Mouse (Mus musculus) heart, adult 2 months (tissue): ENCODE data around the gene Fgd3. TPM values are rescaled to one million over a fixed set of nuclear protein-coding genes. Genes with fewer than 3 reads are reported as not detected.

ENCODE experiments used
- DNase-seq, 2 experiments: peaks; one replicate each; pipeline ENCODE4 v3.0.0; 2021
- H3K27ac ChIP-seq: fragments of 200-600 bp; 2 replicates; pipeline ENCODE4 v1.8.1; 2022
- H3K27me3 ChIP-seq: fragments of 200-500 bp; 2 replicates; pipeline ENCODE4 v1.6.1; 2012; ENCODE audit warnings: mild to moderate bottlenecking, low read length, inconsistent platforms, mixed read lengths; ENCODE audit not compliant: control insufficient read depth, insufficient read depth
- H3K36me3 ChIP-seq: fragments of 200-500 bp; 2 replicates; pipeline ENCODE4 v1.6.1; 2012; ENCODE audit warnings: low read length, inconsistent platforms; ENCODE audit not compliant: control insufficient read depth, insufficient read depth
- H3K4me1 ChIP-seq: fragments of 200-500 bp; 2 replicates; pipeline ENCODE4 v1.6.1; 2011; ENCODE audit warnings: low read length; ENCODE audit not compliant: control insufficient read depth, insufficient read depth
- H3K4me3 ChIP-seq: fragments of 200-600 bp; 2 replicates; pipeline ENCODE4 v1.8.1; 2022
- H3K79me2 ChIP-seq: fragments of 200-500 bp; replicated peaks from 2 replicates; pipeline ENCODE4 v1.6.1; 2012; ENCODE audit warnings: mild to moderate bottlenecking, inconsistent platforms, low read length, moderate library complexity, mixed read lengths; ENCODE audit not compliant: control insufficient read depth, insufficient read depth
- H3K9ac ChIP-seq: fragments of 200-500 bp; 2 replicates; pipeline ENCODE4 v1.6.1; 2012; ENCODE audit warnings: low read depth, mild to moderate bottlenecking, control low read depth, inconsistent platforms, low read length, mixed read lengths
- CTCF ChIP-seq: fragments of 200-600 bp; IDR thresholded peaks from 2 replicates; pipeline ENCODE4 v1.8.1; 2022; ENCODE audit warnings: antibody characterized with exemption, mild to moderate bottlenecking, moderate library complexity
- EP300 ChIP-seq: fragments of 200-500 bp; IDR thresholded peaks from 2 replicates; pipeline ENCODE4 v1.6.1; 2011; ENCODE audit warnings: low read depth, low read length, control low read depth; ENCODE audit not compliant: insufficient read depth
- POLR2A ChIP-seq: fragments of 200-500 bp; IDR thresholded peaks from 2 replicates; pipeline ENCODE4 v1.6.1; 2011; ENCODE audit warnings: mild to moderate bottlenecking, low read depth, low read length, control low read depth; ENCODE audit not compliant: insufficient read depth
- WGBS: fragments of 180-500 bp; shearing (Covaris S2); methylation state at CpG from one replicate; pipeline ENCODE4 v1.1.7; 2018; 5-methylcytosine and 5-hydroxymethylcytosine counted together
- intact Hi-C: fragments of 180-260 bp; cut with DNase I; formaldehyde crosslinking; loops from one replicate; pipeline ENCODE4 v1.15.1; 2025
- polyA plus RNA-seq: library from polyadenylated mRNA; depleted of rRNA; stranded (reverse); fragments of >200 nt; gene quantifications from 2 replicates; pipeline ENCODE4 v1.2.3, GENCODE M21; 2012
- total RNA-seq, 2 experiments: library from RNA; stranded (reverse); gene quantifications; 2 replicates each; pipeline ENCODE4 v1.2.3; 2021

Fgd3 gene
- total and polyA plus RNA-seq, 3 experiments, result 0.96 to 1.0 (median 0.96) TPM

DNA sequence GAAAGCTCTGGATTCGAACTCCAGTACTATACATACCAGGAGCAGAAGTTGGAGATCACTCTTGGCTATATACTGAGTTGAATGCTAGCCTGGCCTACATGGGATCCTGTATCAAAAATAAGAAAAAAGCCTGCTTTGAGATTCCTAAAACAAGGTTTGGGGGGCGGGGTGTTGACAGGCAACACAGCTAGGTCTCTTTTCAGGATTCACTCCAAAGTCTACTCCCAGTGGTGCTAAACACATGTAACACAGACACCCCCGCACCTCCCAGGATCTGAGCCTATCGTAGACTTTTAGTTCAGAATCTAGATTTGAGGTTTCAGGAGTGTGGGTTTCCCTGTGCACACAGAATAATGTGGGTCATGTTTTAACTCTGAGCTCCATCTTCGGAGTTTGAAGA is 2.6 kb upstream of the Fgd3 start:
- no peak for DNase-seq
- 92% methylated on average over 5 of the region's 5 CpGs for WGBS
- Histone ChIP-seq H3K27ac (no peak overlapping the region), H3K36me3 (no peaks in the 10 kb centered on the region), H3K79me2 (no peaks in the 10 kb centered on the region), H3K4me1 (peaks cover 4% of the 10 kb centered on the region), H3K9ac (no peak overlapping the region), H3K27me3 (no peaks in the 10 kb centered on the region), H3K4me3 (no peak overlapping the region)
- intact Hi-C loops, result no loop called here
- no peak for TF ChIP-seq POLR2A
- TF ChIP-seq EP300, result no peak
- no peak for TF ChIP-seq CTCF

- Histone ChIP-seq H3K36me3 (no peaks in the 10 kb centered on the region), H3K79me2 (no peaks in the 10 kb centered on the region)
Observed at GRCm38 (mm10) chr13:49322169-49322568, 2.1 kb upstream of the Fgd3 start.

GRCm38 (mm10) chr13:49321452-49321851 is 1.3 kb upstream of the Fgd3 start:
- 73% methylated on average over 3 of the region's 3 CpGs for WGBS
- no peak for TF ChIP-seq POLR2A
- TF ChIP-seq EP300, result no peak
- TF ChIP-seq CTCF, result no peak
- intact Hi-C loops, result no loop called here
- Histone ChIP-seq H3K27me3 (no peaks in the 10 kb centered on the region), H3K79me2 (no peaks in the 10 kb centered on the region), H3K36me3 (no peaks in the 10 kb centered on the region), H3K4me3 (no peak overlapping the region), H3K9ac (no peak overlapping the region), H3K4me1 (peaks cover 2% of the 10 kb centered on the region), H3K27ac (no peak overlapping the region)
- DNase-seq, result no peak

More at GRCm38 (mm10) chr13:49322169-49322568, 2.1 kb upstream of the Fgd3 start:
- TF ChIP-seq CTCF (0 out of 2 replicates have a peak, but pooled peaks have one; percentile 1), EP300 (no peak)
- H3K9ac ChIP-seq, result no peak overlapping the region
- H3K27me3 ChIP-seq, result no peaks in the 10 kb centered on the region
- H3K4me3 ChIP-seq, result no peak overlapping the region
- intact Hi-C loops, result no loop called here
- H3K4me1 ChIP-seq, result peaks cover 4% of the 10 kb centered on the region
- no peak overlapping the region for H3K27ac ChIP-seq
- no peak for DNase-seq
- 53% methylated on average over 5 of the region's 5 CpGs for WGBS

DNA sequence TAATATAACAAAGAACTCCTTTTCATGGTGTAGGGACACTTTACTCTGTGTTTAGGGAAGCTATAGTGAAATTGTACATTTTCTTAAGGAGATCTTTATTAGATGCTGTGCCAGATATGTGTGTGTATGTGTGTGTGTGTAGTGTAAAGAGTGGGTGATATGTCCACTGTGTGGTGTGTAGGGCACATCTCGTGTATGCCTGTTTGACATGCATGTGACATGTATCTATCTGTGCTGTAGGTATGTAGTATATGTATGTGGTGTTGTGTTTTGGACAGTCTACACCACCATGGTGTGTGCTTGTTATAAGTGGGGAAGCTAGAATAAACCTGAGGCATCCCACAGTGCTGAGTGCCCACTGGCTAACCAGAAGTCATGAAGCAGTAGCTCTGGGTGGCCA is 403 bp upstream of the Fgd3 start:
- H3K79me2 ChIP-seq, result no peaks in the 10 kb centered on the region
- peaks cover 2% of the 10 kb centered on the region for H3K4me1 ChIP-seq
- no peaks in the 10 kb centered on the region for H3K36me3 ChIP-seq
- no peaks in the 10 kb centered on the region for H3K27me3 ChIP-seq
- no peak for DNase-seq
- WGBS, result 95% methylated on average over 1 of the region's 1 CpGs
- intact Hi-C loops, result no loop called here
- H3K9ac ChIP-seq, result no peak overlapping the region
- TF ChIP-seq EP300 (no peak), POLR2A (no peak), CTCF (no peak)
- no peak overlapping the region for H3K27ac ChIP-seq
- H3K4me3 ChIP-seq, result no peak overlapping the region

DNA sequence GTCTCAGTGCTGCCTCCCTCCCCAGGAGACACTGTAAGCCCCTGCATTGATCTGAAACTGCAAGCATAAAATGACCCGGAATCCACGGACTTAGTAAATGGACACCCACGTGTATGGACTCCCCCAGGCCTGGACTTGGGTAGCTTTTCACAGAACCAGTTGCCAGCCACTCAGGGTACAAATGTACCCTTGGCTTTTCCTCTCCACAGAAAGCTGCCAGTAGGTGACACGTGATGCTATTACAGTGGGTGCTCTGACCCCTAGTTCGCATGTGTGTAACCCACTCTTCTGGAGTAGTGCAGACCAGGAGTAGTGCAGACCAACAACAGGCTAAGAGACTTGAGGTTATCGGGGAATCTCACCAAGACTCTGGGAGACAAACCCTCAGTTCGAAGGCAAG is 2.2 kb downstream of the Fgd3 start:
- Histone ChIP-seq H3K27me3 (no peaks in the 10 kb centered on the region), H3K4me1 (peaks cover 2% of the 10 kb centered on the region), H3K36me3 (no peaks in the 10 kb centered on the region), H3K79me2 (no peaks in the 10 kb centered on the region), H3K9ac (no peak overlapping the region), H3K4me3 (no peak overlapping the region), H3K27ac (no peak overlapping the region)
- no peak for DNase-seq
- intact Hi-C loops, result no loop called here
- TF ChIP-seq EP300 (no peak), CTCF (no peak), POLR2A (no peak)
- 92% methylated on average over 7 of the region's 7 CpGs for WGBS

DNA sequence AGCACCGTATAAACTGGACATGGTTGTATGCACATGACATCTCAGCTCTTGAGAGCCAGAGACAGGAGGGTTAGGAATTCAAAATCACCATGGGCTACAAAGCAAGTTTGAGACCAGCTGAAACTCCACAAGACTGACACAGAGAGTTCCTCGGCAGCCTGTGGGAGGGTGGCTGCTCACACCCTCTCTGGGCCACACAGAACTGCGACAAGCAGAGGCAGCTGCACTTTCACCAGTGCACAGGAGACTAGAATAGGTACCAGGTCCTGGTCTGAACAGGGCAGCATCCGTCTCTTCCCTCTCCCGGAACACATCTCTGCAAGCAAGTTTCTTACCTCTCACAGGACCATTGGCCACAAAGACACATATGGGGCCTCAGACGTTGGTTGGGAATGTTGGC is 2.6 kb downstream of the Fgd3 start:
- DNase-seq, result no peak
- peaks cover 2% of the 10 kb centered on the region for H3K4me1 ChIP-seq
- H3K27me3 ChIP-seq, result no peaks in the 10 kb centered on the region
- H3K4me3 ChIP-seq, result no peak overlapping the region
- intact Hi-C loops, result no loop called here
- WGBS, result 82% methylated on average over 6 of the region's 6 CpGs
- no peak for TF ChIP-seq EP300
- TF ChIP-seq POLR2A, result no peak
- TF ChIP-seq CTCF, result no peak
- no peaks in the 10 kb centered on the region for H3K36me3 ChIP-seq
- H3K9ac ChIP-seq, result no peak overlapping the region
- H3K27ac ChIP-seq, result no peak overlapping the region
- no peaks in the 10 kb centered on the region for H3K79me2 ChIP-seq
